26 mouse cellular contexts compared by ENCODE assay signal in the genomic region with DNA sequence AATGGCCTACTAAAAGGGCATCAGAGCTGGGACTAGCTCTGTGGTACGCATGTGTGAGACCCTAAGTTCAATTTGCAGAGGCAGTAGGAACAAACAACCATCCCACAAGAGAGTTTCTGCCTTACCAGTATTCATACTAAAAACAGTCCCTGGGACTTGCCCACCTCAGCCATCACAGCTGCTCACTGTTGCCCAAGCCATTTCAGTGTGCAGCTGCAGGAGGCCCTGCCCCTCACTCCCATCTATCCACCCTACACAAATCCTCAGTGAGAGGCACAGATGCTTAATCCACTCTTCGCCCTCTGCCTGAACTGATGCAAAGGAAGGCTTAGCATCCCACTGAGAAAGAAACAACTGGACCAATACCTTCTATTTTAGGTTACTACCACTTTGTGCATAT.
DNase-seq lines count a peak whose midpoint lies in the region; ATAC-seq and TF ChIP-seq lines count a peak whose summit lies in the region.
"Had no signal": no experiment of that assay in that cellular context is flagged by ENCODE, and none has a peak within 500 bp of the region (broad histone marks: within the 10 kb centered on the region; RNA-seq: fewer than 3 reads in every experiment).

No protein-coding gene starts in this region.

- H3K9ac ChIP-seq in forebrain, embryonic 11.5 days (ENCODE audit: low read length): no peak overlapping the region
- H3K9ac ChIP-seq in hindbrain, embryonic 16.5 days (ENCODE audit: low read depth, low read length): no peak overlapping the region
- H3K9ac ChIP-seq in hindbrain, embryonic 11.5 days (ENCODE audit: low read depth, low read length): no peak overlapping the region
- no peak overlapping the region for H3K9ac ChIP-seq in midbrain, embryonic 11.5 days (ENCODE audit: low read length)
- H3K9ac ChIP-seq in midbrain, embryonic 14.5 days (replicated peaks; ENCODE audit: low read length): no peak overlapping the region
- no peak overlapping the region for H3K9ac ChIP-seq in midbrain, embryonic 13.5 days (replicated peaks)
- H3K9ac ChIP-seq in midbrain, postnatal 0 days (replicated peaks; ENCODE audit: low read length, poor library complexity, severe bottlenecking): no peak overlapping the region
- H3K9ac ChIP-seq: embryonic facial prominence, embryonic 12.5 days; forebrain, embryonic 13.5 days; forebrain, embryonic 15.5 days had no signal

- no peaks in the 10 kb centered on the region for H3K27me3 ChIP-seq in forebrain, embryonic 10.5 days (ENCODE audit: poor library complexity, severe bottlenecking)
- H3K27me3 ChIP-seq in forebrain, embryonic 11.5 days (ENCODE audit: control insufficient read depth, insufficient read depth, low read length): no peaks in the 10 kb centered on the region
- no peaks in the 10 kb centered on the region for H3K27me3 ChIP-seq in hindbrain, embryonic 16.5 days (replicated peaks; ENCODE audit: control insufficient read depth, insufficient read depth, low read length)
- H3K27me3 ChIP-seq in hindbrain, embryonic 11.5 days (ENCODE audit: control insufficient read depth, insufficient read depth, low read length): no peaks in the 10 kb centered on the region
- H3K27me3 ChIP-seq in midbrain, embryonic 11.5 days (ENCODE audit: control insufficient read depth, insufficient read depth, low read length): no peaks in the 10 kb centered on the region
- H3K27me3 ChIP-seq in midbrain, embryonic 14.5 days (ENCODE audit: control insufficient read depth, insufficient read depth, low read length): no peaks in the 10 kb centered on the region
- H3K27me3 ChIP-seq in midbrain, embryonic 13.5 days: no peaks in the 10 kb centered on the region
- no peaks in the 10 kb centered on the region for H3K27me3 ChIP-seq in midbrain, postnatal 0 days (ENCODE audit: insufficient read depth, low read length)
- H3K27me3 ChIP-seq: CH12.LX; embryonic facial prominence, embryonic 12.5 days; forebrain, embryonic 13.5 days; forebrain, embryonic 15.5 days; Patski had no signal

- no peak for ATAC-seq in forebrain, embryonic 11.5 days (replicated peaks; ENCODE audit: low FRiP score)
- ATAC-seq in hindbrain, embryonic 16.5 days: no peak
- no peak for ATAC-seq in hindbrain, embryonic 11.5 days (ENCODE audit: low FRiP score)
- peak; percentile 53; the same call in 1 of the 2 replicates for ATAC-seq in midbrain, embryonic 11.5 days (ENCODE audit: low FRiP score)
- ATAC-seq in midbrain, embryonic 14.5 days (ENCODE audit: low FRiP score, low TSS enrichment): no peak
- 0 out of 2 replicates have a peak, but pooled peaks have one; percentile 40 for ATAC-seq in midbrain, embryonic 13.5 days
- ATAC-seq in midbrain, postnatal 0 days (ENCODE audit: low FRiP score): no peak
- ATAC-seq: activated CD4-positive, CD25-positive, alpha-beta regulatory T cell, adult 4 months; CD4-positive, CD25-positive, alpha-beta regulatory T cell, adult 4 months; forebrain, embryonic 13.5 days; forebrain, embryonic 15.5 days; Patski had no signal

- no peak overlapping the region for H3K4me2 ChIP-seq in forebrain, embryonic 11.5 days (ENCODE audit: low read depth, low read length, severe bottlenecking)
- no peak overlapping the region for H3K4me2 ChIP-seq in hindbrain, embryonic 16.5 days (ENCODE audit: low read length)
- no peak overlapping the region for H3K4me2 ChIP-seq in hindbrain, embryonic 11.5 days (replicated peaks; ENCODE audit: low read depth, low read length)
- no peak overlapping the region for H3K4me2 ChIP-seq in midbrain, embryonic 11.5 days
- no peak overlapping the region for H3K4me2 ChIP-seq in midbrain, embryonic 14.5 days (ENCODE audit: low read length)
- no peak overlapping the region for H3K4me2 ChIP-seq in midbrain, embryonic 13.5 days (replicated peaks)
- H3K4me2 ChIP-seq in midbrain, postnatal 0 days (ENCODE audit: low read depth, low read length, poor library complexity, severe bottlenecking): no peak overlapping the region
- H3K4me2 ChIP-seq: embryonic facial prominence, embryonic 12.5 days; forebrain, embryonic 13.5 days; forebrain, embryonic 15.5 days had no signal

- no peak for DNase-seq in forebrain, embryonic 10.5 days (ENCODE audit: extremely low spot score, low spot score)
- DNase-seq in forebrain, embryonic 11.5 days (ENCODE audit: low spot score): no peak
- no peak for DNase-seq in hindbrain, embryonic 11.5 days (ENCODE audit: low spot score)
- DNase-seq in midbrain, embryonic 11.5 days (ENCODE audit: low spot score, missing footprints): no peak
- DNase-seq in midbrain, embryonic 14.5 days: no peak
- DNase-seq in midbrain, postnatal 0 days (ENCODE audit: low spot score): no peak
- DNase-seq: adrenal gland, adult 8-10 months; adrenal gland, postnatal 14 days; adrenal gland, postnatal 36 days; B cell, adult 2 months; cerebellum, adult 11-12 months; cerebellum, adult 2 months; cerebellum, adult 9-10 months; cerebellum, postnatal 10 days; cerebellum, postnatal 25 days had no signal

- H3K27ac ChIP-seq in forebrain, embryonic 10.5 days: peak overlapping the region; percentile 60
- no peak overlapping the region for H3K27ac ChIP-seq in forebrain, embryonic 11.5 days (ENCODE audit: low read depth, low read length)
- H3K27ac ChIP-seq in hindbrain, embryonic 16.5 days (ENCODE audit: low read depth, low read length): 0 out of 2 replicates have a peak overlapping the region, but pooled peaks have one; percentile 39
- no peak overlapping the region for H3K27ac ChIP-seq in hindbrain, embryonic 11.5 days (ENCODE audit: low read depth, low read length)
- no peak overlapping the region for H3K27ac ChIP-seq in midbrain, embryonic 11.5 days (ENCODE audit: low read depth, low read length)
- H3K27ac ChIP-seq in midbrain, embryonic 14.5 days (replicated peaks; ENCODE audit: low read depth, low read length): no peak overlapping the region
- H3K27ac ChIP-seq in midbrain, embryonic 13.5 days: no peak overlapping the region
- no peak overlapping the region for H3K27ac ChIP-seq in midbrain, postnatal 0 days (ENCODE audit: low read depth, low read length)
- H3K27ac ChIP-seq: embryonic facial prominence, embryonic 10.5 days; embryonic facial prominence, embryonic 12.5 days; forebrain, embryonic 13.5 days; forebrain, embryonic 15.5 days had no signal

- no peak overlapping the region for H3K4me3 ChIP-seq in forebrain, embryonic 10.5 days
- no peak overlapping the region for H3K4me3 ChIP-seq in forebrain, embryonic 11.5 days (ENCODE audit: low read depth, low read length)
- H3K4me3 ChIP-seq in hindbrain, embryonic 16.5 days (ENCODE audit: low read length): no peak overlapping the region
- H3K4me3 ChIP-seq in hindbrain, embryonic 11.5 days (ENCODE audit: low read depth, low read length): no peak overlapping the region
- H3K4me3 ChIP-seq in midbrain, embryonic 11.5 days (ENCODE audit: low read depth, low read length): no peak overlapping the region
- no peak overlapping the region for H3K4me3 ChIP-seq in midbrain, embryonic 14.5 days (replicated peaks; ENCODE audit: low read depth, low read length)
- no peak overlapping the region for H3K4me3 ChIP-seq in midbrain, embryonic 13.5 days (replicated peaks)
- H3K4me3 ChIP-seq in midbrain, postnatal 0 days (ENCODE audit: low read depth, low read length): no peak overlapping the region
- H3K4me3 ChIP-seq: embryonic facial prominence, embryonic 10.5 days; embryonic facial prominence, embryonic 12.5 days; forebrain, embryonic 13.5 days; forebrain, embryonic 15.5 days had no signal

- H3K4me1 ChIP-seq in forebrain, embryonic 10.5 days: peaks cover 30% of the 10 kb centered on the region
- H3K4me1 ChIP-seq in forebrain, embryonic 11.5 days (replicated peaks; ENCODE audit: control insufficient read depth, insufficient read depth, low read length): peaks cover 5% of the 10 kb centered on the region
- no peaks in the 10 kb centered on the region for H3K4me1 ChIP-seq in hindbrain, embryonic 16.5 days (ENCODE audit: control insufficient read depth, insufficient read depth, low read depth, low read length)
- H3K4me1 ChIP-seq in hindbrain, embryonic 11.5 days (replicated peaks; ENCODE audit: control insufficient read depth, insufficient read depth, low read length): no peaks in the 10 kb centered on the region
- H3K4me1 ChIP-seq in midbrain, embryonic 11.5 days (ENCODE audit: control insufficient read depth, insufficient read depth, low read length): peaks cover 16% of the 10 kb centered on the region
- H3K4me1 ChIP-seq in midbrain, embryonic 14.5 days (ENCODE audit: control insufficient read depth, insufficient read depth, low read length): no peaks in the 10 kb centered on the region
- H3K4me1 ChIP-seq in midbrain, embryonic 13.5 days (replicated peaks): peaks cover 9% of the 10 kb centered on the region; the same call in 1 of the 2 replicates
- no peaks in the 10 kb centered on the region for H3K4me1 ChIP-seq in midbrain, postnatal 0 days (ENCODE audit: insufficient read depth, low read length)
- H3K4me1 ChIP-seq: forebrain, embryonic 15.5 days had no signal

- no peaks in the 10 kb centered on the region for H3K36me3 ChIP-seq in forebrain, embryonic 10.5 days (replicated peaks)
- H3K36me3 ChIP-seq in forebrain, embryonic 11.5 days (ENCODE audit: control insufficient read depth, insufficient read depth, low read length): no peaks in the 10 kb centered on the region
- H3K36me3 ChIP-seq in hindbrain, embryonic 16.5 days (ENCODE audit: control insufficient read depth, insufficient read depth, low read length): no peaks in the 10 kb centered on the region
- H3K36me3 ChIP-seq in hindbrain, embryonic 11.5 days (ENCODE audit: control insufficient read depth, insufficient read depth, low read length): no peaks in the 10 kb centered on the region
- H3K36me3 ChIP-seq in midbrain, embryonic 11.5 days (ENCODE audit: control insufficient read depth, insufficient read depth, low read length): no peaks in the 10 kb centered on the region
- H3K36me3 ChIP-seq in midbrain, embryonic 14.5 days (ENCODE audit: control insufficient read depth, insufficient read depth, low read length): no peaks in the 10 kb centered on the region
- no peaks in the 10 kb centered on the region for H3K36me3 ChIP-seq in midbrain, embryonic 13.5 days
- H3K36me3 ChIP-seq in midbrain, postnatal 0 days (ENCODE audit: insufficient read depth, low read length): no peaks in the 10 kb centered on the region
- H3K36me3 ChIP-seq: embryonic facial prominence, embryonic 10.5 days; embryonic facial prominence, embryonic 12.5 days; forebrain, embryonic 15.5 days; G1E had no signal

- TF ChIP-seq CTCF in midbrain, postnatal 0 days (IDR thresholded peaks at IDR 0.05): no peak

- H3K9me3 ChIP-seq in forebrain, embryonic 10.5 days: no peaks in the 10 kb centered on the region
- H3K9me3 ChIP-seq in forebrain, embryonic 11.5 days (ENCODE audit: control insufficient read depth, low read length): no peaks in the 10 kb centered on the region
- H3K9me3 ChIP-seq in hindbrain, embryonic 16.5 days (ENCODE audit: control insufficient read depth, low read length): no peaks in the 10 kb centered on the region
- no peaks in the 10 kb centered on the region for H3K9me3 ChIP-seq in hindbrain, embryonic 11.5 days (ENCODE audit: control insufficient read depth, low read length)
- H3K9me3 ChIP-seq in midbrain, embryonic 11.5 days (ENCODE audit: control insufficient read depth, low read length): no peaks in the 10 kb centered on the region
- no peaks in the 10 kb centered on the region for H3K9me3 ChIP-seq in midbrain, embryonic 14.5 days (ENCODE audit: control insufficient read depth, low read length)
- H3K9me3 ChIP-seq in midbrain, embryonic 13.5 days: no peaks in the 10 kb centered on the region
- H3K9me3 ChIP-seq in midbrain, postnatal 0 days (ENCODE audit: low read length): no peaks in the 10 kb centered on the region
- H3K9me3 ChIP-seq: embryonic facial prominence, embryonic 10.5 days; embryonic facial prominence, embryonic 12.5 days; forebrain, embryonic 13.5 days; forebrain, embryonic 15.5 days had no signal

- 57% methylated on average over 2 of the region's 2 CpGs for WGBS in forebrain, embryonic 10.5 days
- 58% methylated on average over 2 of the region's 2 CpGs for WGBS in forebrain, embryonic 11.5 days
- 94% methylated on average over 2 of the region's 2 CpGs for WGBS in hindbrain, embryonic 16.5 days
- WGBS in hindbrain, embryonic 11.5 days: 87% methylated on average over 2 of the region's 2 CpGs
- WGBS in midbrain, embryonic 11.5 days: 49% methylated on average over 2 of the region's 2 CpGs
- 61% methylated on average over 2 of the region's 2 CpGs for WGBS in midbrain, embryonic 14.5 days
- 58% methylated on average over 2 of the region's 2 CpGs for WGBS in midbrain, embryonic 13.5 days
- 61% methylated on average over 2 of the region's 2 CpGs for WGBS in midbrain, postnatal 0 days

Comparison
In these comparisons a context has a peak if more than half of its experiments do, and no peak if none do; other contexts are left out.
1. H3K27ac ChIP-seq: peak in forebrain, embryonic 10.5 days (single experiment) and hindbrain, embryonic 16.5 days (single experiment); none in forebrain, embryonic 11.5 days (single experiment), hindbrain, embryonic 11.5 days (single experiment), midbrain, embryonic 11.5 days (single experiment), midbrain, embryonic 14.5 days (single experiment), midbrain, embryonic 13.5 days (single experiment) and midbrain, postnatal 0 days (single experiment).
2. ATAC-seq: peak in midbrain, embryonic 11.5 days (single experiment) and midbrain, embryonic 13.5 days (single experiment); none in forebrain, embryonic 11.5 days (single experiment), hindbrain, embryonic 16.5 days (single experiment), hindbrain, embryonic 11.5 days (single experiment), midbrain, embryonic 14.5 days (single experiment) and midbrain, postnatal 0 days (single experiment).